Mouse (Mus musculus) natural killer cell, adult 2 months (primary cell): ENCODE results near the gene Trappc6a.

Experiments used
- DNase-seq, 2 experiments: peaks; one replicate each; pipeline ENCODE4 v3.0.0; 2022; ENCODE audit warnings: low spot score in 2 of 2

The Trappc6a gene

GRCm38 (mm10) chr7:19523757-19524419 is 15.7 kb downstream of the Trappc6a start:
- DNase-seq = no peak

GRCm38 (mm10) chr7:19524420-19525104 is 16.4 kb downstream of the Trappc6a start:
- DNase-seq = no peak

GRCm38 (mm10) chr7:19525105-19525481 is 16.9 kb downstream of the Trappc6a start:
- no peak for DNase-seq

- no peak for DNase-seq
Measured at GRCm38 (mm10) chr7:19531077-19531476, 22.9 kb downstream of the Trappc6a start.

GRCm38 (mm10) chr7:19532240-19532639 is 24.0 kb downstream of the Trappc6a start:
- DNase-seq = no peak

GRCm38 (mm10) chr7:19534676-19535075 is 26.5 kb downstream of the Trappc6a start:
- DNase-seq = no peak

- no peak for DNase-seq
Measured at GRCm38 (mm10) chr7:19540771-19541566, 32.8 kb downstream of the Trappc6a start.

- no peak for DNase-seq
Measured at GRCm38 (mm10) chr7:19541681-19542154, 33.5 kb downstream of the Trappc6a start.

GRCm38 (mm10) chr7:19542155-19542691 is 34.0 kb downstream of the Trappc6a start:
- DNase-seq = no peak

- peak; percentile 21 to 54 for DNase-seq
Measured at GRCm38 (mm10) chr7:19543584-19543983, 35.4 kb downstream of the Trappc6a start.

GRCm38 (mm10) chr7:19546007-19546406 is 37.8 kb downstream of the Trappc6a start:
- no peak for DNase-seq

GRCm38 (mm10) chr7:19547344-19547969 is 39.3 kb downstream of the Trappc6a start:
- DNase-seq = no peak

- DNase-seq = no peak
Measured at GRCm38 (mm10) chr7:19549394-19549793, 41.2 kb downstream of the Trappc6a start.

GRCm38 (mm10) chr7:19551634-19552033 is 43.4 kb downstream of the Trappc6a start:
- no peak for DNase-seq

GRCm38 (mm10) chr7:19552443-19552842 is 44.2 kb downstream of the Trappc6a start:
- DNase-seq = no peak

- no peak for DNase-seq
Measured at GRCm38 (mm10) chr7:19554168-19554567, 46.0 kb downstream of the Trappc6a start.

GRCm38 (mm10) chr7:19557086-19557485 is 48.9 kb downstream of the Trappc6a start:
- no peak for DNase-seq

GRCm38 (mm10) chr7:19557982-19558900 is 50.0 kb downstream of the Trappc6a start:
- no peak for DNase-seq

GRCm38 (mm10) chr7:19558965-19559364 is 50.8 kb downstream of the Trappc6a start:
- peak in 1 of 2 experiments; percentile 23 for DNase-seq

- DNase-seq = peak; percentile 13 to 38
Measured at GRCm38 (mm10) chr7:19560491-19561260, 52.5 kb downstream of the Trappc6a start.
